Mouse (Mus musculus): ENCODE measurements around the gene Dnah1.

Gene Dnah1

GRCm38 (mm10) chr14:31316613-31317012 lies 7.1 kb downstream of the Dnah1 start:
- DNase-seq = no peak

GRCm38 (mm10) chr14:31313192-31313591 lies 10.5 kb downstream of the Dnah1 start:
- no peak for DNase-seq

- DNase-seq = no peak
Observed at GRCm38 (mm10) chr14:31285728-31286127, 38.0 kb downstream of the Dnah1 start.

- peak; percentile 81 for DNase-seq
Observed at GRCm38 (mm10) chr14:31272164-31272563, 51.5 kb downstream of the Dnah1 start.

- DNase-seq = no peak
Observed at GRCm38 (mm10) chr14:31271121-31271520, 52.6 kb downstream of the Dnah1 start.

GRCm38 (mm10) chr14:31269456-31270100 lies 54.1 kb downstream of the Dnah1 start:
- peak; percentile 65 for DNase-seq

GRCm38 (mm10) chr14:31268301-31269001 lies 55.2 kb downstream of the Dnah1 start:
- no peak for DNase-seq

- no peak for DNase-seq
Observed at GRCm38 (mm10) chr14:31267649-31268048, 56.0 kb downstream of the Dnah1 start.

- DNase-seq = no peak
Observed at GRCm38 (mm10) chr14:31260932-31261331, 62.8 kb downstream of the Dnah1 start.

- DNase-seq = no peak
Observed at GRCm38 (mm10) chr14:31260374-31260773, 63.3 kb downstream of the Dnah1 start.

GRCm38 (mm10) chr14:31258476-31259050 lies 65.1 kb downstream of the Dnah1 start:
- DNase-seq = peak; percentile 64

GRCm38 (mm10) chr14:31252091-31252490 lies 71.6 kb downstream of the Dnah1 start:
- DNase-seq = no peak

GRCm38 (mm10) chr14:31251626-31252025 lies 72.1 kb downstream of the Dnah1 start:
- DNase-seq = no peak

GRCm38 (mm10) chr14:31251084-31251604 lies 72.6 kb downstream of the Dnah1 start, which contains the start of the genes Phf7 and Bap1:
Gene Phf7 (minus strand): TSS chr14:31251317.
Gene Bap1 (plus strand): TSS chr14:31251450.
- DNase-seq = peak; percentile 97

- DNase-seq = no peak
Observed at GRCm38 (mm10) chr14:31250222-31251083, 73.2 kb downstream of the Dnah1 start.

GRCm38 (mm10) chr14:31248396-31248795 lies 75.3 kb downstream of the Dnah1 start:
- no peak for DNase-seq

- no peak for DNase-seq
Observed at GRCm38 (mm10) chr14:31245946-31246345, 77.8 kb downstream of the Dnah1 start.

GRCm38 (mm10) chr14:31244777-31245176 lies 78.9 kb downstream of the Dnah1 start:
- no peak for DNase-seq

GRCm38 (mm10) chr14:31240528-31240927 lies 83.2 kb downstream of the Dnah1 start:
- DNase-seq = no peak

GRCm38 (mm10) chr14:31237101-31237882 lies 86.4 kb downstream of the Dnah1 start:
- no peak for DNase-seq

GRCm38 (mm10) chr14:31233996-31234591 lies 89.6 kb downstream of the Dnah1 start:
- peak; percentile 85 for DNase-seq

Measured in kidney, postnatal 14 days (tissue).